Mouse (Mus musculus): ENCODE measurements around the gene Celsr2. TPM values are rescaled to one million over a fixed set of nuclear protein-coding genes. Genes with fewer than 3 reads are reported as not detected.

Gene Celsr2
- polyA plus RNA-seq, 1 experiment from 2014 or later: 38.5 TPM

DNA sequence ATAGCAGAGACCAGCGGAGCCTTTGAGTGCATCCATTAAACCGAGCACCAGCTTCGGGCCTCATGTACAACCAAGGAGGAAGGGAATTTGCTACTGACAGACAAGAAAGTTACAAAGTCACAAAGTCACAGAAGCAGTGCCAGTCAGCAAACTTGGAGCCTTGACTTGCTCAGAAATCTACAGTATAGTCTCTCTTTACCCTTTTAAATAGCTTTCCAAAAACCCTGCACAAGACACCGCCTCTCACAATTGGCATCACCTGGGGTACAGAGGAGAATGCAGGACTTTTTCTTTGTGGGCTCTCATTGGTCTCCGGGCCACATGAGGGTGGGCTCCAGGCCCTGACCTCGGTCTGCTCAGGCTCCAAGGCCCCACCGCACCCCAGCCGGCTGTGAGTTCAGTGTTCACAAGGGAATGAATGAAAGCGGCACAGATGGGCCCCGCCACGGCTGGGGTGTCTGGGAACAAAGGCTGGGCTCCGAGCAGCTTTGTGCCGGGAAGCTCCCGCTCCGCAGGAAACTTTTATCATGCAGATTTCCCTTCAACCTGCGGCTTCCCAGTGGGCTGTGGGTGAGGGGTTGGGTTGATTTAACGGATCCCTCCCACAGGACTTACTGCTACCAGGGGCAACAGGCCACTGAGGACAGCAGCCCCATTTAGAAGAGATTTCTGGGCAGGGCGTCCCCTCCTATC lies 18.0 kb upstream of the Celsr2 start:
- ATAC-seq (replicated peaks): peak; percentile 88
- H3K9ac ChIP-seq: no peak overlapping the region
- peaks cover 26% of the 10 kb centered on the region for H3K4me1 ChIP-seq
- no peaks in the 10 kb centered on the region for H3K27me3 ChIP-seq (replicated peaks)
- no peak overlapping the region for H3K4me3 ChIP-seq
- H3K27ac ChIP-seq: peak overlapping the region; percentile 75
- H3K9me3 ChIP-seq: no peaks in the 10 kb centered on the region
- 9% methylated on average over 18 of the region's 18 CpGs for WGBS
- H3K36me3 ChIP-seq (replicated peaks): peaks cover 29% of the 10 kb centered on the region; the same call in 1 of the 2 replicates
- H3K4me2 ChIP-seq: no peak overlapping the region

GRCm38 (mm10) chr3:108432542-108433187 lies 17.3 kb upstream of the Celsr2 start:
- 12% methylated on average over 13 of the region's 13 CpGs for WGBS
- peaks cover 36% of the 10 kb centered on the region; the same call in 1 of the 2 replicates for H3K36me3 ChIP-seq (replicated peaks)

GRCm38 (mm10) chr3:108425624-108426018 lies 10.3 kb upstream of the Celsr2 start:
- ATAC-seq (replicated peaks): no peak
- H3K4me2 ChIP-seq: no peak overlapping the region
- H3K27ac ChIP-seq: no peak overlapping the region
- no peak overlapping the region for H3K9ac ChIP-seq
- H3K9me3 ChIP-seq: no peaks in the 10 kb centered on the region
- 66% methylated on average over 6 of the region's 6 CpGs for WGBS
- H3K27me3 ChIP-seq (replicated peaks): no peaks in the 10 kb centered on the region
- no peak overlapping the region for H3K4me3 ChIP-seq
- H3K36me3 ChIP-seq (replicated peaks): peaks cover 46% of the 10 kb centered on the region
- peaks cover 31% of the 10 kb centered on the region for H3K4me1 ChIP-seq

More at GRCm38 (mm10) chr3:108432542-108433187, 17.3 kb upstream of the Celsr2 start:
- Histone ChIP-seq H3K4me2 (no peak overlapping the region), H3K9ac (no peak overlapping the region), H3K9me3 (no peaks in the 10 kb centered on the region), H3K4me3 (no peak overlapping the region), H3K4me1 (peaks cover 26% of the 10 kb centered on the region), H3K27me3 (replicated peaks) (no peaks in the 10 kb centered on the region), H3K27ac (peak overlapping the region; percentile 75)
- ATAC-seq (replicated peaks): peak; percentile 48; the same call in 1 of the 2 replicates

DNA sequence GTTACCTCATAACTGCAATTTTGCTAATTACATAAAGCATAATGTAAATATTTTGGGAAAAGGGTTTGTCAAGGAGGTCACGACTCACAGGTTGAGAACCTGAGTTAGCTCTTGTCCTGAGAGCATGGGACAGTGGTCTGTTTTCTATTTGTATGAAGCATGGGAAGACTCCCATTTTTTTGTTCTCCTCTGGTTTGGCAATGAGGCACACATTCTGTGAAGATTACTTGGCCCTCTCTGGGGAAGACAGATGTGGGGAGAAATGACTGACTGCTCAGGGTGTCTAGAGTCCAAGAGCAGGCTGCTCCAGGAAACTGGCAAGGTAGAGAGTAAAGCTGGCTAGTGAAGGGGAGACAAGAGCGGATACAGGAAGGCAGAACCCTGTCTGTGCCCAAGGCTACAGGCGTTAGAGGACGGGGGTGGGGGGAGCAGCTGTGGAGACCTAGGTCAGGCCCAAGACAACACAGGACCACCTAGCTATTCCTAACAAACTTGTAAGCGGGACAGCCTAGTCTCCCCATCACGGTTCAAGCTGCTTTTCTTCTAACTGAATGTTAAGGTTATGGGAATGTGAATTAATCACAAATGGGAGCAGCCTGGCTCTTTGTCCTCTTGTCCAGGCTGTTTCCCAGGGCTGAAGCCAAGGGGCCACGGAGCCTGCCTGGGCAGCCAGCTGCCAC lies 9.7 kb upstream of the Celsr2 start:
- Histone ChIP-seq H3K4me3 (no peak overlapping the region), H3K27me3 (replicated peaks) (no peaks in the 10 kb centered on the region), H3K9ac (no peak overlapping the region), H3K4me2 (no peak overlapping the region), H3K36me3 (replicated peaks) (peaks cover 46% of the 10 kb centered on the region), H3K4me1 (peaks cover 31% of the 10 kb centered on the region), H3K27ac (0 out of 2 replicates have a peak overlapping the region, but pooled peaks have one; percentile 57), H3K9me3 (no peaks in the 10 kb centered on the region)
- WGBS: 37% methylated on average over 7 of the region's 7 CpGs
- ATAC-seq (replicated peaks): no peak

DNA sequence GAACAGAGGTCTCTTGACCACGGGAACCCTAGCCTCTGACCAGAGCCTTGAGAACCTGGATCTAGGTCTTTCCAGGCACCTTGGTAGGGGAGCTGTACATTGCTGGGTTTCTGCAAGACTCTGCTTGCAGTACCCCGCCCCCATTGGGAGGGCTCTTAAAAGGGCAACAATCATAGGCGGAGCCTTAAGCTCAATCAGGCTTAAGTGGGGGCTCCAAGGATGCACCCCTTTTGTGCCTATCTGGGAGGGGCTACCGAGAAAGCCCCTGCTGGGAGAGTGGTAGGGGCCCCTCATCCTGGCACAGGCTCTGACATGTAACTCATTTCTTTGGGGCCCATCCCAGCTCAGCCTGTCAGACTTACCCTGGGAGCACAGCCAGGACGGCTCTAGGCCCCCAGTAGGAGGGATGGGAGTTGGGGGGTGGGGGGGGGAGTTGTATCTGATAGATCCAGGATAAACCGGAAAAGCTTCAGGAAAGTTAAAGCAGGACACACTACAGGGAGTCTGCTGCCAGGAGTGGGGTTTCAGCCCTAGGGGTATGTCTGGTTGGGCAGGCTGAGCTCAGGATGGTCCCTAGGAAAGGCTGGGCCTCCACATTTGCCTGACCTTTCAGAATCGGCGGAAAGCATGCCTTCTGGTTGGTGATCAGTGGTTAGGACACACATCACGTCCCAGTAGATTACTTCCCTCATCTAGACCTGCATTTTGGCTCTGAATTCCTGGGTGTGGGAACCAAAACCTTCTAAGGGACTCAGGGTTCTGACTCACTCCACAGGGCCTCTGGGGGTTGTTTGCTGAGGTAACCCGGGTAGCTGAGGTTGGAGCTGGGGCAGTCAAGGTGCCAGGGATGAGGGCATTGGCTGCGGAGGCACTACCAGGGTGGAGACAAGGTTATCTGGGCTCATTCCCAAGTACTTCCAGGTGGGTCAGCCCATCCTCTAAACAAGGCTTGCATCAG lies 8.8 kb upstream of the Celsr2 start:
- 18% methylated on average over 11 of the region's 11 CpGs for WGBS
- H3K27ac ChIP-seq: peak overlapping the region; percentile 57
- H3K36me3 ChIP-seq (replicated peaks): peaks cover 37% of the 10 kb centered on the region
- H3K9me3 ChIP-seq: no peaks in the 10 kb centered on the region
- peaks cover 31% of the 10 kb centered on the region for H3K4me1 ChIP-seq
- peak overlapping the region; percentile 49 for H3K4me2 ChIP-seq
- no peaks in the 10 kb centered on the region for H3K27me3 ChIP-seq (replicated peaks)
- ATAC-seq (replicated peaks): peak; percentile 87
- H3K9ac ChIP-seq: peak overlapping the region; percentile 24; the same call in 1 of the 2 replicates
- H3K4me3 ChIP-seq: peak overlapping the region; percentile 17

GRCm38 (mm10) chr3:108423006-108423405 lies 7.7 kb upstream of the Celsr2 start:
- WGBS: 27% methylated on average over 6 of the region's 6 CpGs
- Histone ChIP-seq H3K4me2 (peak overlapping the region; percentile 49; the same call in 1 of the 2 replicates), H3K36me3 (replicated peaks) (peaks cover 26% of the 10 kb centered on the region), H3K27me3 (replicated peaks) (no peaks in the 10 kb centered on the region), H3K9me3 (no peaks in the 10 kb centered on the region), H3K27ac (peak overlapping the region; percentile 57; the same call in 1 of the 2 replicates), H3K9ac (peak overlapping the region; percentile 24; the same call in 1 of the 2 replicates), H3K4me1 (peaks cover 31% of the 10 kb centered on the region), H3K4me3 (no peak overlapping the region)
- no peak for ATAC-seq (replicated peaks)

- WGBS: under 1% methylated on average over 48 of the region's 48 CpGs
- peaks cover 36% of the 10 kb centered on the region for H3K4me1 ChIP-seq
Measured at GRCm38 (mm10) chr3:108415831-108416223, 475 bp upstream of the Celsr2 start.

GRCm38 (mm10) chr3:108413634-108414360 lies 1.6 kb downstream of the Celsr2 start:
- no peak for ATAC-seq (replicated peaks)
- no peak overlapping the region for H3K4me2 ChIP-seq
- no peaks in the 10 kb centered on the region for H3K9me3 ChIP-seq
- no peaks in the 10 kb centered on the region for H3K27me3 ChIP-seq (replicated peaks)
- WGBS: 97% methylated on average over 35 of the region's 35 CpGs
- H3K9ac ChIP-seq: no peak overlapping the region
- peaks cover 57% of the 10 kb centered on the region for H3K4me1 ChIP-seq
- peaks cover 19% of the 10 kb centered on the region for H3K36me3 ChIP-seq (replicated peaks)
- H3K27ac ChIP-seq: no peak overlapping the region
- peak overlapping the region; percentile 75; the same call in 1 of the 2 replicates for H3K4me3 ChIP-seq

More at GRCm38 (mm10) chr3:108415831-108416223, 475 bp upstream of the Celsr2 start:
- H3K27me3 ChIP-seq (replicated peaks): no peaks in the 10 kb centered on the region
- peak; percentile 88 for ATAC-seq (replicated peaks)
- H3K9me3 ChIP-seq: no peaks in the 10 kb centered on the region
- peak overlapping the region; percentile 93 for H3K27ac ChIP-seq
- peak overlapping the region; percentile 87 for H3K9ac ChIP-seq
- H3K36me3 ChIP-seq (replicated peaks): peaks cover 19% of the 10 kb centered on the region
- H3K4me2 ChIP-seq: peak overlapping the region; percentile 83
- peak overlapping the region; percentile 75 for H3K4me3 ChIP-seq

DNA sequence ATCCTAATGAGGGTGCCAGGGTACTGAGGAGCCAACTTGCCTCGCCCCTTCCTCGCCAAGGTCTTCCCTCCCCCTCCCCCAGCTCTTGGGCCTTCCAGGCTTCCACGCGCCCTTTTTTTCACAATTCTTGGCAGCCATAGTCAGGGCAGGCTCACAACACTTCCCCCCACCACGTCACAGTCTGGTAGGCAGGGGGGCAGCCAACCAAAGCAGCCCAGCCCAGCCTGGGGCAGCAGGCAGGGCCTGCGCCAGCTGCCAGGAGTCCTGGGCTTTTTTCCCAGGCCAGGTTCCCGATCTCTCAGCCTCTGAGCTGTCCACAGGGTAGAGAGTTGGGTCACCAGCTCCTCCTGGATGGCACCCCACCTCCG lies 3.6 kb downstream of the Celsr2 start:
- Histone ChIP-seq H3K27ac (peak overlapping the region; percentile 86), H3K27me3 (replicated peaks) (no peaks in the 10 kb centered on the region), H3K4me2 (peak overlapping the region; percentile 77), H3K4me3 (peak overlapping the region; percentile 35), H3K9me3 (no peaks in the 10 kb centered on the region), H3K9ac (peak overlapping the region; percentile 55), H3K36me3 (replicated peaks) (peaks cover 24% of the 10 kb centered on the region), H3K4me1 (peaks cover 73% of the 10 kb centered on the region)
- ATAC-seq (replicated peaks): peak; percentile 37
- 16% methylated on average over 8 of the region's 8 CpGs for WGBS

DNA sequence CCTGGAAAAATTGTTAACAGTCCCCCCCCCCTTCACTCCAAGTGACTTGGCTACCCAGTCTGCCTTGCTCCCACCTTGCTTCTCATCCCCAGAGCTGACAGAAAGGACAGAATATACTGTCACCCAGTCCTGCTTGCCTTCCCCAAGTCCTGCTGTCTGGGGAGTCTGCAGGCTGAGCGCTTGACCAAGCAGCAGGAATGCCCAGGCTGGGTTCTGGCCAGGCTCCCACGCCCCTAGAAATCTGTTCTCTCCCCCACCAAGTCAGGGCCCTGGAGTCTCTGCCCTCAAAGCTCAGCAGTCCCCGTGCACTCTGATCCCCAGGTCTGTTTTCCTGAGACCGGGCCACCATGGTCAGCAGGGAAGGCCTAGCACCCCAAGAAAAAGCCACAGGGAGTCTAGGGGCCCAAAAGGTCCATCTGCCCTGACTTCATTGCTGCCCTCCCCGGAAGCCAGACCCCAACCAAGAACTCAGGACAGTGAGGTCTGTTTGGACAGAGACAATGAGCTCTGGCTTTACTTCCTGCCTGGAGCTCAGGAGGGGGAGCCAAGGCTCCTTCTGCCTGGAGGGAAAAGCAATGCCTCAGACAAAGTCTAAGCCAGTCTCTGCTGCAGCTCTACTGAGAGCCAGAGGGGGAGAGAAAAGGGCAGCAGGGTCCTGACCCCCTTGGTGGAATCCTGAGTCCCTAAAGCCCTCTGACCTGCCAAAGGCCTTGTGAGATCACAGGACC lies 4.2 kb downstream of the Celsr2 start:
- H3K9ac ChIP-seq: peak overlapping the region; percentile 55
- H3K4me1 ChIP-seq: peaks cover 75% of the 10 kb centered on the region
- ATAC-seq (replicated peaks): 0 out of 2 replicates have a peak, but pooled peaks have one; percentile 0
- H3K36me3 ChIP-seq (replicated peaks): peaks cover 28% of the 10 kb centered on the region
- WGBS: 8% methylated on average over 5 of the region's 5 CpGs
- H3K4me3 ChIP-seq: peak overlapping the region; percentile 35
- H3K4me2 ChIP-seq: peak overlapping the region; percentile 77
- no peaks in the 10 kb centered on the region for H3K27me3 ChIP-seq (replicated peaks)
- H3K9me3 ChIP-seq: no peaks in the 10 kb centered on the region
- H3K27ac ChIP-seq: peak overlapping the region; percentile 86
